Mouse (Mus musculus) kidney, adult 2 months (tissue): ENCODE measurements around the gene Cib4. TPM values are rescaled to one million over a fixed set of nuclear protein-coding genes. Genes with fewer than 3 reads are reported as not detected.

Experiments used
- DNase-seq: peaks from one replicate; pipeline ENCODE4 v3.0.0; 2021
- H3K27ac ChIP-seq: fragments of 200-500 bp; 2 replicates; pipeline ENCODE4 v1.5.1; 2012; ENCODE audit warnings: low read depth, low read length, control low read depth, inconsistent platforms; ENCODE audit not compliant: insufficient read depth
- H3K27me3 ChIP-seq: fragments of 200-500 bp; replicated peaks from 2 replicates; pipeline ENCODE4 v1.6.1; 2012; ENCODE audit warnings: mild to moderate bottlenecking, moderate library complexity, low read length, inconsistent platforms; ENCODE audit not compliant: control insufficient read depth, insufficient read depth
- H3K36me3 ChIP-seq: fragments of 200-500 bp; 2 replicates; pipeline ENCODE4 v1.6.1; 2012; ENCODE audit warnings: mild to moderate bottlenecking, moderate library complexity, low read length, inconsistent platforms; ENCODE audit not compliant: control insufficient read depth, insufficient read depth
- H3K4me1 ChIP-seq: fragments of 200-500 bp; 2 replicates; pipeline ENCODE4 v1.6.1; 2011; ENCODE audit warnings: low read length; ENCODE audit not compliant: control insufficient read depth, insufficient read depth
- H3K4me3 ChIP-seq: fragments of 200-500 bp; 2 replicates; pipeline ENCODE4 v1.5.1; 2011; ENCODE audit warnings: mild to moderate bottlenecking, low read depth, low read length, control low read depth; ENCODE audit not compliant: insufficient read depth
- CTCF ChIP-seq: fragments of 200-500 bp; conservative IDR thresholded peaks from 2 replicates; pipeline ENCODE4 v1.5.1; 2011; ENCODE audit warnings: low read depth, mild to moderate bottlenecking, control low read depth, low read length, moderate library complexity, mixed read lengths; ENCODE audit not compliant: insufficient read depth, insufficient read length
- POLR2A ChIP-seq: fragments of 200-500 bp; IDR thresholded peaks from one replicate; pipeline ENCODE4 v1.6.1; 2011; ENCODE audit warnings: low read depth, low read length, control low read depth
- WGBS: fragments of 180-500 bp; shearing (Covaris S2); methylation state at CpG from one replicate; pipeline ENCODE4 v1.1.7; 2018; 5-methylcytosine and 5-hydroxymethylcytosine counted together
- polyA plus RNA-seq: library from polyadenylated mRNA; depleted of rRNA; stranded (reverse); fragments of >200 nt; gene quantifications from 2 replicates; pipeline ENCODE4 v1.2.3, GENCODE M21; 2012

The Cib4 gene
- polyA plus RNA-seq, 1 experiment = not detected

- 86% methylated on average over 5 of the region's 5 CpGs for WGBS
- no peak for TF ChIP-seq POLR2A
- TF ChIP-seq CTCF = no peak
- Histone ChIP-seq H3K36me3 (no peaks in the 10 kb centered on the region), H3K27ac (no peak overlapping the region), H3K27me3 (no peaks in the 10 kb centered on the region), H3K4me1 (no peaks in the 10 kb centered on the region), H3K4me3 (no peak overlapping the region)
- DNase-seq = no peak
Measured at GRCm38 (mm10) chr5:30490845-30491244, 54.8 kb downstream of the Cib4 start.

- Histone ChIP-seq H3K27ac (no peak overlapping the region), H3K36me3 (no peaks in the 10 kb centered on the region), H3K4me3 (no peak overlapping the region), H3K4me1 (0 out of 2 replicates have a peak, but pooled peaks cover under 1% of the 10 kb centered on the region), H3K27me3 (no peaks in the 10 kb centered on the region)
- no peak for TF ChIP-seq CTCF
- TF ChIP-seq POLR2A = no peak
- DNase-seq = no peak
Measured at GRCm38 (mm10) chr5:30490215-30490614, 55.4 kb downstream of the Cib4 start.

GRCm38 (mm10) chr5:30485136-30485535 is 60.5 kb downstream of the Cib4 start:
- H3K4me1 ChIP-seq = peaks cover 11% of the 10 kb centered on the region; the same call in 1 of the 2 replicates
- no peak overlapping the region for H3K27ac ChIP-seq
- no peak overlapping the region for H3K4me3 ChIP-seq
- no peaks in the 10 kb centered on the region for H3K27me3 ChIP-seq
- no peaks in the 10 kb centered on the region for H3K36me3 ChIP-seq
- peak; percentile 80 for DNase-seq
- 51% methylated on average over 6 of the region's 6 CpGs for WGBS
- TF ChIP-seq POLR2A = no peak
- TF ChIP-seq CTCF = no peak

GRCm38 (mm10) chr5:30484591-30484990 is 61.0 kb downstream of the Cib4 start:
- WGBS = 50% methylated on average over 5 of the region's 5 CpGs
- peak; percentile 83 for DNase-seq
- H3K4me3 ChIP-seq = no peak overlapping the region
- H3K27ac ChIP-seq = no peak overlapping the region
- H3K36me3 ChIP-seq = no peaks in the 10 kb centered on the region
- TF ChIP-seq POLR2A = no peak
- no peak for TF ChIP-seq CTCF
- H3K4me1 ChIP-seq = peaks cover 11% of the 10 kb centered on the region; the same call in 1 of the 2 replicates
- H3K27me3 ChIP-seq = no peaks in the 10 kb centered on the region

GRCm38 (mm10) chr5:30483533-30483932 is 62.1 kb downstream of the Cib4 start:
- no peak for TF ChIP-seq POLR2A
- TF ChIP-seq CTCF = no peak
- H3K27ac ChIP-seq = no peak overlapping the region
- DNase-seq = peak; percentile 38

GRCm38 (mm10) chr5:30482319-30482718 is 63.3 kb downstream of the Cib4 start:
- no peaks in the 10 kb centered on the region for H3K27me3 ChIP-seq
- no peak overlapping the region for H3K4me3 ChIP-seq
- DNase-seq = peak; percentile 68
- H3K4me1 ChIP-seq = peaks cover 11% of the 10 kb centered on the region; the same call in 1 of the 2 replicates
- no peak overlapping the region for H3K27ac ChIP-seq
- 18% methylated on average over 5 of the region's 5 CpGs for WGBS
- TF ChIP-seq POLR2A (no peak), CTCF (peak; percentile 85)
- no peaks in the 10 kb centered on the region for H3K36me3 ChIP-seq

More at GRCm38 (mm10) chr5:30483533-30483932, 62.1 kb downstream of the Cib4 start:
- WGBS = 75% methylated on average over 8 of the region's 8 CpGs
- Histone ChIP-seq H3K4me3 (no peak overlapping the region), H3K27me3 (no peaks in the 10 kb centered on the region), H3K36me3 (no peaks in the 10 kb centered on the region), H3K4me1 (peaks cover 11% of the 10 kb centered on the region; the same call in 1 of the 2 replicates)

- Histone ChIP-seq H3K4me1 (no peaks in the 10 kb centered on the region), H3K27me3 (no peaks in the 10 kb centered on the region), H3K4me3 (no peak overlapping the region), H3K36me3 (no peaks in the 10 kb centered on the region), H3K27ac (no peak overlapping the region)
- DNase-seq = peak; percentile 21
- WGBS = 39% methylated on average over 10 of the region's 10 CpGs
- TF ChIP-seq POLR2A (no peak), CTCF (peak; percentile 88)
Measured at GRCm38 (mm10) chr5:30476534-30476933, 69.1 kb downstream of the Cib4 start.

- Histone ChIP-seq H3K27me3 (no peaks in the 10 kb centered on the region), H3K4me3 (no peak overlapping the region), H3K36me3 (no peaks in the 10 kb centered on the region), H3K27ac (no peak overlapping the region), H3K4me1 (no peaks in the 10 kb centered on the region)
- TF ChIP-seq CTCF (no peak), POLR2A (no peak)
- 64% methylated on average over 5 of the region's 5 CpGs for WGBS
- DNase-seq = no peak
Measured at GRCm38 (mm10) chr5:30472148-30472547, 73.5 kb downstream of the Cib4 start.
